ENCODE assay signal across 31 mouse cellular contexts in the genomic region with DNA sequence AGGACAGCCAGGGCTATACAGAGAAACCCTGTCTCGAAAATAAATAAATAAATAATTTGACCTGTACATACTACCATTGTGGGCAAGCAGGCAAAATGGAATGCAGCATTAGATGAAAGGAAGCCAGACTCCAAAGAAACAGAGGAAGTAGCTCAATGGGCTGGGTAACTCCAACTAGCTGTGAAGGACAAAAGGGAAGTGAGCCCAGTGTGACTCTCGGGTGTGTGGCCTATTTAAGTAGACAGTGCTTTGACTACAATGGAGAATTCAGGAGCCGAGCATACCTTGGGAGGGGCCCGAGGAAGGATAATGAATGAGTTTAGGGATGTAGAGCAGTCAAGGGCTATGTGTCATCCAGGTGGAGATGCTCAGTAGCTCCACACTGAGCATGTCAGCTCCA. TPM values are rescaled to one million over a fixed set of nuclear protein-coding genes. Genes with fewer than 3 reads are reported as not detected.
DNase-seq lines count a peak whose midpoint lies in the region; ATAC-seq and TF ChIP-seq lines count a peak whose summit lies in the region.
"Had no signal": no experiment of that assay in that cellular context is flagged by ENCODE, and none has a peak within 500 bp of the region (broad histone marks: within the 10 kb centered on the region; RNA-seq: fewer than 3 reads in every experiment).

No protein-coding gene starts in this region.

- dilution Hi-C loops in CH12.LX (cut with MboI; ENCODE audit: extremely low pct_ligation_motif_present, extremely low pct_unique_long_range_greater_than_20kb, low sequenced_read_pairs): no loop called here

- ATAC-seq in granulocyte monocyte progenitor cell, adult 5-6 weeks (replicated peaks; ENCODE audit: poor library complexity, severe bottlenecking): peak; percentile 60
- ATAC-seq: activated CD4-positive, CD25-positive, alpha-beta regulatory T cell, adult 4 months; forebrain, embryonic 15.5 days; hindbrain, embryonic 16.5 days; intestine, embryonic 15.5 days; lung, postnatal 0 days had no signal

- TF ChIP-seq POLR2A in CH12.LX (IDR thresholded peaks at IDR 0.05; ENCODE audit: low read depth, low read length): no peak

- no peak for TF ChIP-seq CTCF in CH12.LX (conservative IDR thresholded peaks at IDR 0.05 in 1 of 2, IDR thresholded peaks at IDR 0.05 in 1 of 2; ENCODE audit: low read depth in 2 of 2, low read length in 2 of 2)

- no peak for DNase-seq in CH12.LX (ENCODE audit: extremely low read depth)
- DNase-seq in ES-E14 (ENCODE audit: low read depth, low spot score): peak; percentile 43
- peak; percentile 57 for DNase-seq in splenic B cell, adult 2 months (ENCODE audit: low read depth, low spot score)
- DNase-seq in thymus, postnatal 0 days (ENCODE audit: low spot score): no peak
- no peak for DNase-seq in left cerebral cortex, adult 8-10 months (ENCODE audit: low spot score in 2 of 2)
- DNase-seq: adrenal gland, adult 2 months; adrenal gland, postnatal 36 days; cerebellum, adult 2 months; cerebellum, postnatal 36 days; embryo, embryonic 11 days; gastrocnemius, adult 2 months; kidney, adult 2 months; kidney, postnatal 36 days; liver, embryonic 13.5 days; lung, adult 18-20 months; lung, postnatal 4 days; midbrain, embryonic 14.5 days; right cerebral cortex, adult 18-20 months; thymus, postnatal 36 days had no signal

- H3K79me2 ChIP-seq in CH12.LX (replicated peaks; ENCODE audit: control insufficient read depth, extremely low read depth, insufficient read depth, poor library complexity, severe bottlenecking): no peaks in the 10 kb centered on the region

- in situ Hi-C loops in CH12.LX (cut with MboI; ENCODE audit: low pct_ligation_motif_present, low pct_unique_long_range_greater_than_20kb, low sequenced_read_pairs): no loop called here
- in situ Hi-C loops in ES-E14 (cut with MboI; ENCODE audit: low sequenced_read_pairs in 2 of 2, unreplicated experiment in 2 of 2): no loop called here

- no peak for TF ChIP-seq EP300 in CH12.LX (IDR thresholded peaks at IDR 0.05; ENCODE audit: low read length)

- TF ChIP-seq RAD21 in CH12.LX (IDR thresholded peaks at IDR 0.05; ENCODE audit: low read depth, low read length): no peak

- H3K36me3 ChIP-seq in CH12.LX (replicated peaks in 1 of 2; ENCODE audit: control insufficient read depth in 1 of 2, insufficient read depth in 1 of 2, low read length in 1 of 2) (no peaks in the 10 kb centered on the region), ES-E14 (ENCODE audit: control insufficient read depth, insufficient read depth, low read length, poor library complexity, severe bottlenecking) (no peaks in the 10 kb centered on the region; the same call in 1 of the 2 replicates)
- H3K36me3 ChIP-seq in splenic B cell, adult 2 months (ENCODE audit: control insufficient read depth, insufficient read depth, low read length, poor library complexity, severe bottlenecking): no peaks in the 10 kb centered on the region
- H3K36me3 ChIP-seq: embryonic facial prominence, embryonic 12.5 days; forebrain, embryonic 15.5 days; heart, embryonic 15.5 days; intestine, embryonic 15.5 days; limb, embryonic 10.5 days; limb, embryonic 15.5 days; liver, embryonic 13.5 days; neural tube, embryonic 12.5 days had no signal

- H3K4me1 ChIP-seq in CH12.LX (ENCODE audit: control insufficient read depth in 1 of 2, insufficient read depth in 2 of 2) (peaks cover 13 to 26% of the 10 kb centered on the region in 2 experiments), ES-E14 (ENCODE audit: control insufficient read depth in 2 of 2, insufficient read depth in 2 of 2, low read length in 2 of 2, poor library complexity in 1 of 2) (peaks cover 6 to 22% of the 10 kb centered on the region in 2 experiments; a peak in 2 of 4 replicates)

- no peaks in the 10 kb centered on the region for H3K9me3 ChIP-seq in CH12.LX (replicated peaks; ENCODE audit: low read length)
- H3K9me3 ChIP-seq in ES-E14 (ENCODE audit: control insufficient read depth, insufficient read depth, low read depth, low read length): no peaks in the 10 kb centered on the region
- H3K9me3 ChIP-seq: embryonic facial prominence, embryonic 12.5 days; forebrain, embryonic 15.5 days; heart, embryonic 15.5 days; intestine, embryonic 15.5 days; limb, embryonic 10.5 days; limb, embryonic 15.5 days; liver, embryonic 13.5 days; neural tube, embryonic 12.5 days had no signal

- H3K4me3 ChIP-seq in CH12.LX (replicated peaks in 1 of 3; ENCODE audit: low read depth in 2 of 3, low read length in 2 of 3, poor library complexity in 1 of 3): no peak overlapping the region
- H3K4me3 ChIP-seq in ES-E14 (ENCODE audit: insufficient read depth in 1 of 2, low read depth in 1 of 2, low read length in 2 of 2, poor library complexity in 1 of 2, severe bottlenecking in 1 of 2): no peak overlapping the region
- H3K4me3 ChIP-seq: embryonic facial prominence, embryonic 12.5 days; forebrain, embryonic 15.5 days; gastrocnemius, adult 2 months; heart, embryonic 15.5 days; intestine, embryonic 15.5 days; layer of hippocampus, adult 2 months; limb, embryonic 10.5 days; limb, embryonic 15.5 days; liver, embryonic 13.5 days; neural tube, embryonic 12.5 days had no signal

- peaks cover 17% of the 10 kb centered on the region for H3K27me3 ChIP-seq in CH12.LX (replicated peaks)
- no peaks in the 10 kb centered on the region for H3K27me3 ChIP-seq in splenic B cell, adult 2 months (ENCODE audit: control insufficient read depth, insufficient read depth, low read length, poor library complexity, severe bottlenecking)
- H3K27me3 ChIP-seq: embryonic facial prominence, embryonic 12.5 days; forebrain, embryonic 15.5 days; heart, embryonic 15.5 days; intestine, embryonic 15.5 days; limb, embryonic 15.5 days; neural tube, embryonic 12.5 days had no signal

- no peak overlapping the region for H3K9ac ChIP-seq in CH12.LX (ENCODE audit: insufficient read depth, low read depth)
- H3K9ac ChIP-seq in ES-E14 (ENCODE audit: insufficient read depth, low read depth, low read length, poor library complexity, severe bottlenecking): no peak overlapping the region
- H3K9ac ChIP-seq: embryonic facial prominence, embryonic 12.5 days; forebrain, embryonic 15.5 days; heart, embryonic 15.5 days; intestine, embryonic 15.5 days; limb, embryonic 15.5 days; liver, embryonic 13.5 days; neural tube, embryonic 12.5 days had no signal

- H3K27ac ChIP-seq in CH12.LX (ENCODE audit: insufficient read depth, low read depth): no peak overlapping the region
- H3K27ac ChIP-seq in ES-E14 (ENCODE audit: insufficient read depth, low read depth, low read length, poor library complexity, severe bottlenecking): no peak overlapping the region
- H3K27ac ChIP-seq: embryonic facial prominence, embryonic 12.5 days; forebrain, embryonic 15.5 days; gastrocnemius, adult 2 months; heart, embryonic 15.5 days; intestine, embryonic 15.5 days; layer of hippocampus, adult 2 months; limb, embryonic 10.5 days; limb, embryonic 15.5 days; liver, embryonic 13.5 days; neural tube, embryonic 12.5 days had no signal

- H3K4me2 ChIP-seq in CH12.LX (ENCODE audit: insufficient read depth, low read depth, poor library complexity, severe bottlenecking): no peak overlapping the region
- H3K4me2 ChIP-seq: embryonic facial prominence, embryonic 12.5 days; forebrain, embryonic 15.5 days; heart, embryonic 15.5 days; intestine, embryonic 15.5 days; limb, embryonic 15.5 days; liver, embryonic 13.5 days; neural tube, embryonic 12.5 days had no signal

TF ChIP-seq in CH12.LX, 34 proteins besides CTCF, POLR2A, EP300 and RAD21:
- TF ChIP-seq IRF4 (IDR thresholded peaks at IDR 0.05; ENCODE audit: low read depth, low read length): peak; percentile 13; the same call in 1 of the 2 replicates
- TF ChIP-seq NRF1 (IDR thresholded peaks at IDR 0.05; ENCODE audit: low read depth, low read length): no peak

TF ChIP-seq in ES-E14, 5 proteins besides CTCF, POLR2A, EP300 and RAD21:
- no peak for TF ChIP-seq MAFK (IDR thresholded peaks at IDR 0.05; ENCODE audit: insufficient read depth, low read depth, low read length)
- TF ChIP-seq HCFC1 (IDR thresholded peaks at IDR 0.05; ENCODE audit: borderline replicate concordance, insufficient read depth, low read length): no peak
- no peak for TF ChIP-seq CHD2 (IDR thresholded peaks at IDR 0.05; ENCODE audit: low read depth, low read length)
- no peak for TF ChIP-seq ZNF384 (IDR thresholded peaks at IDR 0.05; ENCODE audit: low read depth, low read length)
TF ChIP-seq in ES-E14: peak in this region for 0.

RNA-seq across cellular contexts. Expression of gene Tjp2, which starts 48.1 kb away (rescaled TPM):
- total RNA-seq in CH12.LX (2012; rRNA removed) (13.7 and 14.4 TPM in 2 replicates), CH12.LX (2014; rRNA removed) (8.8 and 9.0 TPM in 2 replicates), ES-E14 (2012; rRNA removed) (97.3 and 104 TPM in 2 replicates)
- polyA plus RNA-seq in CH12.LX (2012; ENCODE audit: insufficient read length, low read depth): 17.4 and 17.8 TPM in 2 replicates
- 2.8 and 5.7 TPM in 2 replicates for total RNA-seq in granulocyte monocyte progenitor cell, adult 5-6 weeks (2014; fragmentation: Nextera tagmentation)
- 3.0 and 4.7 TPM in 2 replicates for total RNA-seq in granulocyte monocyte progenitor cell, adult 5-6 weeks (2017)
- 9.4 and 9.5 TPM in 2 replicates for polyA plus RNA-seq in thymus, postnatal 0 days (2015; fragmentation: Nextera tagmentation; extraction: Ambion mirVana)
- 10 to 100 TPM; 22.2 to 25.1 (median 23.3) TPM for total RNA-seq in left cerebral cortex, adult 8-10 months (2022)

Comparison
In these comparisons a context has a peak if more than half of its experiments do, and no peak if none do; other contexts are left out.
1. DNase-seq: peak in ES-E14 (single experiment) and splenic B cell, adult 2 months (single experiment); none in CH12.LX (single experiment), thymus, postnatal 0 days (single experiment) and left cerebral cortex, adult 8-10 months (0 of 2).